In the genomic region with DNA sequence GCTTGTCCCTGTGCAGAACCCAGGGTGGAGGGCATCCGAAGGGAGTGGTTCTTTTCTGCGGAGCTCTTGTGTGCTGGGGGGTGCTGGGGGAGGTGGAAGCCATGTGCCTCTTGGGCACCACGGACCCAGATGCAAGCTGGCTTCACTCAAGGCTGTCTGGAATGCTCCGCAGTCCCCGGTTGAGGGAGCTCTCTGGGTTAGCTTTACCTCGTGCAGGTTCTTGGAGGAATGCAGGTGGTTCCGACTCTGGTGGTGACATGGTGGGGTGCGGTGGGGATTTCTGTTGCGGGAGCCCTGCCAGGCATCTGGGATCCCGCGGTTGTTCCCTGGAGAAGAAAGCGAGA, we compare ENCODE assay signal across 8 mouse cellular contexts. TPM values are rescaled to one million over a fixed set of nuclear protein-coding genes. Genes with fewer than 3 reads are reported as not detected.
DNase-seq lines count a peak whose midpoint lies in the region; ATAC-seq lines count a peak whose summit lies in the region.

No protein-coding gene starts in this region.

- H3K4me1 ChIP-seq in lung, embryonic 15.5 days, result peaks cover 42% of the 10 kb centered on the region
- H3K4me1 ChIP-seq in erythroblast, embryonic 14.5 days (ENCODE audit: control insufficient read depth), result peaks cover 80% of the 10 kb centered on the region
- peaks cover 62% of the 10 kb centered on the region for H3K4me1 ChIP-seq in liver, embryonic 12.5 days

- peak overlapping the region; percentile 96 for H3K4me3 ChIP-seq in lung, embryonic 15.5 days
- H3K4me3 ChIP-seq in erythroblast, embryonic 14.5 days (replicated peaks), result peak overlapping the region; percentile 96
- peak overlapping the region; percentile 98 for H3K4me3 ChIP-seq in liver, embryonic 12.5 days

- H3K4me2 ChIP-seq in lung, embryonic 15.5 days, result peak overlapping the region; percentile 93
- H3K4me2 ChIP-seq in liver, embryonic 12.5 days, result peak overlapping the region; percentile 99

- no peaks in the 10 kb centered on the region for H3K27me3 ChIP-seq in lung, embryonic 15.5 days
- H3K27me3 ChIP-seq in erythroblast, embryonic 14.5 days (ENCODE audit: control insufficient read depth), result no peaks in the 10 kb centered on the region
- no peaks in the 10 kb centered on the region for H3K27me3 ChIP-seq in liver, embryonic 12.5 days (replicated peaks)

- H3K9me3 ChIP-seq in lung, embryonic 15.5 days, result no peaks in the 10 kb centered on the region
- H3K9me3 ChIP-seq in erythroblast, embryonic 14.5 days (ENCODE audit: control insufficient read depth, low read length), result no peaks in the 10 kb centered on the region
- no peaks in the 10 kb centered on the region for H3K9me3 ChIP-seq in liver, embryonic 12.5 days (replicated peaks)

- peaks cover 43% of the 10 kb centered on the region for H3K36me3 ChIP-seq in lung, embryonic 15.5 days
- peaks cover 47% of the 10 kb centered on the region for H3K36me3 ChIP-seq in erythroblast, embryonic 14.5 days (ENCODE audit: control insufficient read depth)
- peaks cover 47% of the 10 kb centered on the region for H3K36me3 ChIP-seq in liver, embryonic 12.5 days

- peak; percentile 2; the same call in 1 of the 2 replicates for ATAC-seq in lung, embryonic 15.5 days (ENCODE audit: borderline replicate concordance, extremely low read depth, low FRiP score, low TSS enrichment)
- peak; percentile 16 for ATAC-seq in liver, embryonic 12.5 days
- no peak for ATAC-seq in monocyte, adult 5-6 weeks (replicated peaks; ENCODE audit: insufficient number of reproducible peaks, low FRiP score, low TSS enrichment, poor library complexity, severe bottlenecking)

- under 1% methylated on average over 12 of the region's 12 CpGs for WGBS in lung, embryonic 15.5 days
- WGBS in liver, embryonic 12.5 days (ENCODE audit: insufficient replicate concordance), result 2% methylated on average over 12 of the region's 12 CpGs

- H3K9ac ChIP-seq in lung, embryonic 15.5 days, result peak overlapping the region; percentile 92
- H3K9ac ChIP-seq in liver, embryonic 12.5 days, result peak overlapping the region; percentile 96

- H3K27ac ChIP-seq in lung, embryonic 15.5 days, result peak overlapping the region; percentile 94
- H3K27ac ChIP-seq in liver, embryonic 12.5 days, result peak overlapping the region; percentile 95

- DNase-seq in cerebellum, postnatal 36 days, result peak; percentile 36 to 52
- DNase-seq in cerebellum, postnatal 4 days (ENCODE audit: low spot score in 2 of 2), result no peak
- DNase-seq in lung, postnatal 4 days, result no peak
- DNase-seq in spleen, postnatal 10 days (ENCODE audit: low spot score in 2 of 2), result no peak

RNA-seq across cellular contexts. Expression of gene Chd4, which starts 1.5 kb away (rescaled TPM):
- polyA plus RNA-seq in lung, embryonic 15.5 days (2015; fragmentation: Nextera tagmentation; extraction: Ambion mirVana), result 68.5 and 69.3 TPM in 2 replicates
- polyA plus RNA-seq in erythroblast, embryonic 14.5 days (2012), result 6.8 TPM in 2 replicates
- polyA plus RNA-seq in liver, embryonic 12.5 days (2016; fragmentation: Nextera tagmentation; extraction: Ambion mirVana), result 38.3 and 40.5 TPM in 2 replicates
- total RNA-seq in monocyte, adult 5-6 weeks (2017), result 275 to 395 TPM (median 283 TPM) in 3 replicates

RNA-seq across cellular contexts. Expression of gene Lpar5, which starts 29.6 kb away (rescaled TPM):
- polyA plus RNA-seq in lung, embryonic 15.5 days (2015; fragmentation: Nextera tagmentation; extraction: Ambion mirVana), result 0.38 and 0.69 TPM in 2 replicates
- 0.06 TPM in 1 of 2 replicates, not detected in the other for polyA plus RNA-seq in erythroblast, embryonic 14.5 days (2012)
- 1.9 and 2.2 TPM in 2 replicates for polyA plus RNA-seq in liver, embryonic 12.5 days (2016; fragmentation: Nextera tagmentation; extraction: Ambion mirVana)
- 3.1 to 8.7 TPM (median 3.6 TPM) in 3 replicates for total RNA-seq in monocyte, adult 5-6 weeks (2017)

RNA-seq across cellular contexts. Expression of gene Nop2, which starts 34.4 kb away (rescaled TPM):
- 56.5 and 58.8 TPM in 2 replicates for polyA plus RNA-seq in lung, embryonic 15.5 days (2015; fragmentation: Nextera tagmentation; extraction: Ambion mirVana)
- 0.78 and 1.8 TPM in 2 replicates for polyA plus RNA-seq in erythroblast, embryonic 14.5 days (2012)
- 83.1 and 85.3 TPM in 2 replicates for polyA plus RNA-seq in liver, embryonic 12.5 days (2016; fragmentation: Nextera tagmentation; extraction: Ambion mirVana)
- 15.9 to 23.8 TPM (median 23.2 TPM) in 3 replicates for total RNA-seq in monocyte, adult 5-6 weeks (2017)

RNA-seq across cellular contexts. Expression of gene Iffo1, which starts 47.7 kb away (rescaled TPM):
- polyA plus RNA-seq in lung, embryonic 15.5 days (2015; fragmentation: Nextera tagmentation; extraction: Ambion mirVana), result 5.7 and 6.8 TPM in 2 replicates
- 1.3 and 1.5 TPM in 2 replicates for polyA plus RNA-seq in erythroblast, embryonic 14.5 days (2012)
- 6.6 and 7.3 TPM in 2 replicates for polyA plus RNA-seq in liver, embryonic 12.5 days (2016; fragmentation: Nextera tagmentation; extraction: Ambion mirVana)
- total RNA-seq in monocyte, adult 5-6 weeks (2017), result 15.5 to 29.7 TPM (median 16.2 TPM) in 3 replicates

RNA-seq across cellular contexts. Expression of gene Acrbp, which starts 47.8 kb away (rescaled TPM):
- polyA plus RNA-seq in lung, embryonic 15.5 days (2015; fragmentation: Nextera tagmentation; extraction: Ambion mirVana), result 10.8 and 12.9 TPM in 2 replicates
- polyA plus RNA-seq in erythroblast, embryonic 14.5 days (2012), result 0.97 and 1.6 TPM in 2 replicates
- 2.8 and 3.7 TPM in 2 replicates for polyA plus RNA-seq in liver, embryonic 12.5 days (2016; fragmentation: Nextera tagmentation; extraction: Ambion mirVana)
- total RNA-seq in monocyte, adult 5-6 weeks (2017), result 5.5 to 20.2 TPM (median 8.3 TPM) in 3 replicates

Comparison
In these comparisons a context has a peak if more than half of its experiments do, and no peak if none do; other contexts are left out.
1. DNase-seq: peak in cerebellum, postnatal 36 days (2 of 2); none in cerebellum, postnatal 4 days (0 of 2), lung, postnatal 4 days (0 of 2) and spleen, postnatal 10 days (0 of 2).
2. RNA of gene Nop2, which starts 34.4 kb away (polyA plus RNA-seq): 83.1 to 85.3 TPM in liver, embryonic 12.5 days and 56.5 to 58.8 TPM in lung, embryonic 15.5 days; 0.78 to 1.8 TPM in erythroblast, embryonic 14.5 days; every median in the first group is over 10 times any median in the second.
3. Peak in every context shown above with its lines, with median percentiles within 50 percentile points of each other: H3K4me3 ChIP-seq.